Mouse (Mus musculus): Measurements from ENCODE around the gene Vhl.

Vhl gene

DNA sequence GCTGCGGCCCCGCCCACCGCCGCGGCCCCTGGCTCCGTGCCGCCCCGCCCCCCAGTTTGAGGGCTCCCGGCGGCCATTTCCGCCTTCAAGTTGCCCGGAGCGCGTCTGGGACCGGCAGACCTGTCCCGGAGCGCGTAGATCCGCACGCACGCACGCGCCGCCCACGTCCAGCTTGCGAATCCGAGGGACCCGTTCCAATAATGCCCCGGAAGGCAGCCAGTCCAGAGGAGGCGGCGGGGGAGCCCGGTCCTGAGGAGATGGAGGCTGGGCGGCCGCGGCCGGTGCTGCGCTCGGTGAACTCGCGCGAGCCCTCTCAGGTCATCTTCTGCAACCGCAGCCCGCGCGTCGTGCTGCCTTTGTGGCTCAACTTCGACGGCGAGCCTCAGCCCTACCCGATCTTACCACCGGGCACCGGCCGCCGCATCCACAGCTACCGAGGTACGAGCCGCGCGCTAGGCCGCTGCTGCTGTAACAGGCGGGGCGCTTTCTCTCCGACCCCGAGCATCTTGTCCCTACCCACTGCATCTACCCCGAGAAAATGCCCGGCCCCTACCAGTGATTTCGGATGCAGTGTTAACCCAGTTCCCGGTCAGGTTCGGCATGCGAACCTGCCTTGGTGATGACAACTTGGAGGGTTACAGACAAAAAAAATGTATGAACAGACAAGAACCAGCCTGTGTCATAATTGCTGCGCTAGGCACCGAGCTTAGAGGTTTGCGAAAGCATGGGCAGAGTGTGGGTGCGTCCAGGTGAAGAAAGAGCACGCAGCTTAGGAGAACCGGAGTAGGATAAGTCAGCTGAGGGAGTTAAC is at the start of gene Vhl:
TSS of gene Vhl (plus strand) at position 19 of the 811 bp plus-strand sequence.
- peak; percentile 89 to 94 for DNase-seq

DNA sequence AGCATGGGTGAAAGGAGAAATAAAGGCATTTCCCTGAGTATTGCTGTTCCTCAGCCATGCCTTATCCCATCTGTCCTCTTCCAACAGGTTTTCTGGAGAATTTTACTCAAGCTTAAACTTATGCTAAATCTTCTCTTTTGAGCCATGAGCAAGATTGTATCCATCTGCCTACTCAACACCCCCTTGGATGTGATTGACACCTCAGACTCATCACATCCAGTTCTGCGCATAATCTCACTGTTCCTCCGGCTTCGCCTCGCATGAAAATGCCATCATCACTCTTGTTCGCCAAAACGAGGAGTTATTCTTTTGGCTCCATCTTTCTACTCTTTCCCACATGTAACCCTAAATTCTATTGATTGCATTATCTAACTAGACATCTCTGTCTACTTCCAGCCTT is 47.7 kb upstream of the Vhl start:
- DNase-seq = no peak

DNA sequence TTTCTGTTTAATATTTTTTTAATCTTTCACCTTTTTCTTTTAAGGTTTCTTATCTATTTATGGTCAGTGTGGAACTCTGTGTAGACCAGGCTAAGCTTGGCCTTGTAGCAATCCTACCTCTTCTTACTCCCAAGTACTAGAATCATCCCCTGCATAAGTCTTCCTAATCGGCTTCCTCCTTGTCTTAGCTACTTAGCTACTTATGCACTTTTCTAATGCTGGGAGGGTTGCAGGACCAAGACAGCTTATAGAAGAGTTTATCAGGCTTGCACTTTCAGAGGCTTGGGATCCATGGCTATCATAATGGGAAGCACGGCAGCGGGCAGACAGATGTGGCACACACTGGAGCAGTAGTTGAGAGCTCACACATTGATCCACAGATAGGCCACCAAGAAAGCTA is 44.5 kb upstream of the Vhl start:
- no peak for DNase-seq

DNA sequence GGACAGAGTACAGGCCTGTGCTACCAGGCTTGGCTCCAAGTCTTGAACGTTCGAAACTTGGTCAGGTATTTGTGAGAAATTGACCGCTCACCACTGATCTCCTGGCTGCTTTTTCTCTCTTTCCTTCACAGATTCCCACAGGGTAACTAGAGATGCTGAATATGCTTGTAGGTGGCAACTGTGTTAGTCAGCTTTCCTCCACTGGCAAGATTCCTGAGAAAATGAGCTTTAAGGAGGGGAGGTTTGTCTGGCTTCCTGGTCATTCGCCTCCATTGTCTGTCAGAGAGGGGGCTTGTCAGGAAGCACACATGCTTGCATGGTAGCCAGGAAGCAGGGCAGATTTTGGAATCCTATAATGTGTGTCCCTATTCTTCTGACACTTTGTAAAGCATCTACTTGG is 40.7 kb upstream of the Vhl start:
- no peak for DNase-seq

DNA sequence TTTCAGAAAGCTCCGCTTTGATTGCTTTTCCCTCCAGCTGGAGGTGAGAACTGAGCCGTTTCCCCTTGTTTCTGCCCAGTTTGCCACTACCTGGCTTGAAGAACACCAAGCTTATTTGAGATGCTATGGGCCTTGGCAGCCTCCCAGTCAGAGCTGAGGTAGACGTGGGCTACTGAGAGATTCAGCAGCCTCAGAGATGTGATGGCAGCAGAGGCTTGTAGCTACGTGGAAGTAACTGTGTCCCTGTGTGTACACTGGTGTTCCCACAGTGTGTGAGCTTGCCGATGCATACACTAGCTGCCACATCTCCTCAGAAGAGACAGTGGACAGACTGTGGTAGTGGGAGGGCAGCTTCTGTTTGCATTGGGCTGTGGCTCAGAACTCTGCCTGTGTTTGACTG is 38.7 kb upstream of the Vhl start:
- DNase-seq = no peak

DNA sequence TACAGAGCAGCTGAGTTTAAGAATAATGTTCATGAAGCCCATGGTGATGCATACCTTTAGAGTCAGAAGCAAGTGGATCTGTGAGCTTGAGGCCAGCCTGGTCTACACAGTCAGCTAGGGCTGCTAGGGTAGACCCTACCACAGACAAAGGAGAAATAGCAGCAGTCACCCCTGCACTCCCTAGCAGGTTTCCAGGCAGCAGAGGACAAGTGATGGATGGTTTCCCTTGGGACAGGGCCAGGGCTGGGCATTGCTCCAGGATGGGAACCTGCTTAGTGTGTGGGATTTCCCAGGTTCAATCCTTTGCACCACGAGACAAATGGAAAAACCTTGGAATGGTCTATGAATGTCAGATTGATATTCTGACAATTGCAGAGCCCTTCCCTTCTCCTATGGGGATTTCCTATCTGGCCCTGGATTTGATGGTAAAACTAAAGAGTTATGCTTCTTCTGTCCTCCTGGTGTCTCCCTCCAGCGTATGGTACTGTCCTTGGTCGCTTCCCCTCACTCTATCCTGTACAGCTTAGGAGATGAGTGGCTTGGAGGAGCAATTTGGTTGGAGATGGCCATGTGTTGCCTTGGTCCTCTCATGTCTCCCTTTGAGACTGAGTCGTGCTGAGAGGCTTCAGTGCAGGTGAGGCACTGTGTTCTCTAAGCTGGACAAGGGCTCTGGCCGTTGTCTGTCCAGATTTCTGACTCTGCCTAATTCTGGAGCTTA is 37.1 kb upstream of the Vhl start:
- peak; percentile 49 to 60 for DNase-seq

DNA sequence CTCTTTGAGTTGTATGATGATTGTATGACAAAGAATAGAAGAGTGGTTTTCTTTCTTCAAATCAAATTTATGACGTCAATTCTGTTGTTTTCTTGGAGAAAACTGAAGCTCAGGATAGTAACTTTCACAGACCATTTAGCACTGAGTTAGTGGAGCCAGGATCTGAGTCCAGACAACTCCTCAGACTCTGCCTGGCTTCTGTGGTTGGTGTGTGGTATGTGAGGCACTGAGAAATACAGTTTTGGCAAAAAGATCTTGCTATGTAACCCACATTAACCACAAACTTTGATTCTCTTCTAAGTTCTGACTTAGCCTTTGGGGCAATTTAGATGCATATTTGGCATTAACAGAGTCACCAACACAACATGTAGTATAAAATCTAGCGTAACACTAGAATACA is 31.1 kb upstream of the Vhl start:
- no peak for DNase-seq

DNA sequence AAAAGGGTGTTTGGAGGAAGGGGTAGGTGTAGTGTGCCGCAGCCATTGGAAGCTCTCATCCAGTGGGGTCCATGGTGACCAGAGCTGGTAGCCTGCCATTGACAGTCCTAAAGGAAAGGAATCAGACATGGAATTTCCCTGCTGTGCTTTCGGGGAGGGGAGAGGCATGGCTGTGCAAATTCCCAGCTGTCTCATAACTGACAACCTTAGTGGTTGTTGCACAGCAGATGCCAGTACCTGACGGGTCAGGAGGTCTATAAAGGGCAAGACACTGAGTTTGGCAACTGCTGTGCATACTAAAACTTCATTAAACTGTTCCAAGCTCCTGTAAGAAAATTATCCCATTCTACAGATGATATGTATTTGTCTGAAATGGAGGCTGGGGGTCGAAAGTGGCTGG is 25.8 kb upstream of the Vhl start:
- no peak for DNase-seq

DNA sequence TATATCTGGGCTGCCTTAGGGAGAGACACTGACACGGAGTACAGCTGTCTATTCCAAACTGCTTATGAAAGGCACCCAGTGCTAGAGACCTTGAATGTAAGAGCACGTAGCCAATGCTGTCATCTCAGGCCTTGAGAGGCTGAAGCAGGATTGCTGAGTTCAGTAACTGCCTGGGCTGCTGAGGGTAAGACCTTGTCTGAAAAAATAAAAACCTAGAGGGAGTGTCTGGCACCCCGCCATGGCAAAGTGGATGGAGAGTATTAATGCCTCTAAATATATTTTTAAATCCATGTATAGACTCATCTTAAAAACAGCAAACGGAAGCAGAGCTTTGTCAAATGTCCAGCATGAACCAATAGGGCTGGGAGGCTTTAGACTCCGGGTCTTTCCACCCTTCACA is 23.9 kb upstream of the Vhl start:
- no peak for DNase-seq

DNA sequence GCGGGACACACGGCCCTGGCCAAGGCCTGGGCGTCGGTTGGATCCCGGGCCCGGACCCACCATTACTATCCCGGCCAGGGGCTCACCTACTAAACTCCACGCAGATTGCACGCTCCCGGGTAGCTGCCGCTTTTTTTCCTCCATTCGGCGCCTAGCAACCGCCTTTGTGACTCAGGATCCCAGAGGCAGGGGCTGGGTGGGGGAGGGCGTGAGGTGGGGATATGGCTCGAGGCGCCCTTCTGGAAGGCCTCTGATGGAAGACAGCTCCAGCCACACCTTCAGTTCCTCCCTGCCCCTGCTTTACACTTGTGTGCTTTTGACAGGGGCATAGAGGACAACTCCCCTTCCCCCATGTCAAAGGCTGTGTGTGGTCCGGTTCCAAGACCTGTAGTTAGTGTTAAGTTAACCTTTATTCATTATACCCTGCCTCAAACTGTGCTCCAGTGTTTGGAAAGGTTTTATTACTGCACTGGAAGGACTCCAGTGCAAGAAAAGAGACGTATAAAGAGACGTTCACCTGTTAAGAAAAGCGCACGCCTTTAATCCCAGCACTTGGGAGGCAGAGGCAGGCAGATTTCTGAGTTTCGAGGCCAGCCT is 23.1 kb upstream of the Vhl start, which contains the start of gene Fancd2os:
TSS of gene Fancd2os (minus strand) at position 173 of the 597 bp plus-strand sequence.
- DNase-seq = no peak

DNA sequence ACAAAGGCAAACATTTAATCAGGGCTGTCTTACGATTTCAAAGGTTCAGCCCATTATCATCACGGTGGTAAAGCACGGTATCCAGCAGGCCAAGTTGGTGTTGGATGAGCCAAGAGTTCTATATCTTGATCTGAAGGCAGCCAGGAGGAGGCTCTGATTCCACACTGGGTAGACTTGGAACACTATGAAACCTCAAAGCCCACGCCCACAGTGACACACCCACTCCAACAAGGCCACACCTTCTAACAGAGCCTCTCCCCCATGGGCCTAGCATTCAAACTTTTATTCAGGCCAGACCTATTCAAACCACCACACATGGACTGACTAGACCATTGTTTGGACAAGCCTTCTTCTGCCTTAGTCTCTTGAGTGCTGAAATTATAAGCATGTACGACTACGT is 20.9 kb upstream of the Vhl start:
- no peak for DNase-seq

DNA sequence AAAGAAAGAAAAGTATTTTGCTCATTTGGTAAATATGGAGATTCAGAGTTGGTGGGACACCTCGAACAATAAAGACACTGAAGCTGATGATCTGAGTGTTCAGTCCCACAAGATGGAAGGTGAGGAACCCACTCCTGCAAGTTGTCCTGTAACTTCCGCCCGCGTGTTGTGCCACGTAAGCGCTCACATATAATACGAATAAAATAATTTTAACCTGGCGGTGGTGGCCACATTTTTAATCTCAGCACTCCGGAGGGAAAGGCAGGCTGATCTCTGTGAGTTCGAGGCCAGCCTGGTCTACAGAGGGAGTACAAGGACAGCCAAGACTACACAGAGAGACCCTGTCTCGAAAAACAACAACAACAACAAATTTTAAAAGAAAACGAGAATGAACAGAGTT is 19.8 kb upstream of the Vhl start:
- DNase-seq = no peak

DNA sequence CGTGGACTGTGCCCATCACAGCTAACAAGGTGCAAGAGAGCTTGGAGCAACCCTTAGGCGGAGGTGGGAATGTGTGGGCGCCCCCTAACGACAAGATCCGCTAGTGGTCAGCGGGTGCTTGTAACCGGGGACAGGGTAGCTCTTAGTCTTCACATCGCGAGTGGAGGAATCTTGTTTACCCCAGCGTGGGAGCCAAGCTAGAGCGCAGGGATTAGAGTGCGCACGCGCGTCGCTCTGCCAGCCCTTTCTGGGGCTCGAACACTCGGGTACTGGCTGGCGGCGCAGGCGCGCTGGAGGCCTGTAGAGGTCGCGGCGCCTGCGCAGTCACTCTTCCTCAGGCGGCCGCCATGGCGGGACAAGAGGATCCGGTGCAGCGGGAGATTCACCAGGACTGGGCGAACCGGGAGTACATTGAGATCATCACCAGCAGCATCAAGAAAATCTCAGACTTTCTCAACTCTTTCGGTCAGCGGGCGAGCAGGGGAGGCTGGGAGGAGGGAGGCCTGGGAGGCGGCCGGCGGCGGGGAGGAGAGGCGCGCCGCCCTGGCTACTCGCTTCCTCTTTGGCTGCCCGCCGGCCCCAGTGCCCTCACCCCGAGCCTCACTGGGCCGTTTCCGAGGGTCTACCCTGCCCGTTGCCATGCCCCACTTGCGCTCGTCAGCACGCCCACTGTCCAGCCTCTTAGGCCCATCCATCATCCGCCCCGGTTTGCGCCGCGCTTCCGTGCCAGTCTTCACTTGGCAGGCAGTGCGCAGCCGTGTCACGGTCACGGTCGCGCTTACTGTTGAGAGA is 19.1 kb upstream of the Vhl start, which contains the start of gene Brk1:
TSS of gene Brk1 (plus strand) at position 341 of the 792 bp plus-strand sequence.
- DNase-seq = peak; percentile 89 to 91

DNA sequence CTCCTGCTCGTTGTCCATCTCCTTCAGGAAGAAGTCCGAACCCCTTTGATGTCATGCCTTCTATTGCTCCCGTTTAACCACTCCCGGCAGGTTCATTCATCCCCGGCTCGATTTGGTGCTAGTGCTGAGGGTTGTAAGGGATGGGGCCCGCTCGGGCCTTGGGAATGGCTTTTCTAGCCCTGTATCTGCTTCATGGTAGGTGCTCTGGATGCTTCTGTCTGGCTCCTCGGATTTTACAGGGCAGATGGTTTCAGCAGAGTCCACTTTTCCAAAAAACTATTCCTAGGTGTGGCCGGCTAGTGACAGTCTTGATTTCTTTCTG is 18.6 kb upstream of the Vhl start:
- no peak for DNase-seq

DNA sequence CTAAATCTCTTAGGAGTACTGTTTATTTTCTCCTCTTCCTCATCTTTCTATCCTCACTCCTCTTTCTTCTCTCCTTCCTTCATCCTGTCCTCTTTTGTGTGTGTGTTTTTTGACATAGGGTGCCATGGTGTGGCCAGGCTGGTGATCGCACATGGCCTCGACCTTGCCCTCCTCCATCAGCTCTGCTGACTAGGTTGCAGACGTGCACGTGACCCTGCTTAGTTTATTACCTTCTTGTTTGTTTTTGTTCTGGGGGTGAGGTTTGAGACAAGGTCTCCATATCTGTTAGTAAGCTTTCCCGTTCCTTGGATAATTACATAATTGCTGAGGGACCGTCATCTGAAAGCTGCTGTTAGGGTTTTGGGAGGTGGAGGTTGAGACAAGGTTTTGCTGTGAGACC is 14.9 kb upstream of the Vhl start:
- no peak for DNase-seq

DNA sequence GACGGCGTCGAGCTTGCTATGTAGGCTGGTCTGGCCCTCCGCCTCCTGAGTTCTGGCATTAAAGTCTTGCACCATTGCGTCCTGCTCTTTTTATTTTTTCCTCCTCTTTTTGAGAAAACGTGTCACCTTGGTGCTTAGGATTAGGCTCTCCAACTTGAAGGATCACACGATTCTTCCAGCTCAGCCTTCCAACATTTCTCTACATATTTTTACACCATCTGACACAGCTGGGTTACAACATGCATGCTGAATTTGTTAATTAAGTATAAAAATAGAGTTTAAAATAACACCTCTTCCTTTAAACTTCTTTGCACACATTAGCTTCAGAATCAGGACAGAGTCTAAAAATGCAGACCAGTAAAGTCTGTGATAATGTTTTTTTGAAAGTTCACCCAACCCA is 14.5 kb upstream of the Vhl start:
- no peak for DNase-seq

DNA sequence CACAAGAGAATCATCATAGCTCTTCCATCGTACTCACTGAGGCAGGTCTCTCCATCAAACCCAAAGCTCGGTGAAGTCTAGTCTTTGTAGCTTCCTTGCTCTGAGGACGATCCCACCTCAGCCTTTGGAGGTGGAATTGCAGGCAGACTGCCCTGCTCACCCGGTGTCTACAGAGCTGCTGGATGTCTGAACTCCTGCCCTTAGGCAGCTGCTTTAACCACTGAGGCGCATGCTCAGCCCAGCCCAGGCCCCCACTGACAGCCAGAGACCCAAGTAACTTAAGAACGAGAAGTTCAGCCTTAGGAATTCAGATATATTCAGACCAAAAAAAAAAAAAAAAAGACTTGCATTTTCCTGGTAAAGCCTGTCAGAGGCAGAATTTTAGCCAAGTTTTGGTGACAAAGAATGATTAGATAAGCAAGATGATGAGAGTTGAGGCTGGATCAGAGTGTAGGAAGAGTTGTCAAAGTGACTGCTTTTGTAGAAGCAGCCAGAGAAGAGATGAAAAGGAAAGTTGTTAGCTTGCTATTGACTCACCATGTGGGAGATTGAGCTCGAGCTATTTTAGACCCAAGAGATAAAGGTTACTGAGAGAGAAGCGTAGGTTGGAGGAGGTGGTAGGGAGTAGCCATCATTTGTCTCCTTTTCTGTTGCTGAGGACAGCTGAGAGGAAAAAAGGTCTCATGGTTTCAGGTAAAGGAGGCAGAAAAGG is 11.3 kb upstream of the Vhl start:
- no peak for DNase-seq

DNA sequence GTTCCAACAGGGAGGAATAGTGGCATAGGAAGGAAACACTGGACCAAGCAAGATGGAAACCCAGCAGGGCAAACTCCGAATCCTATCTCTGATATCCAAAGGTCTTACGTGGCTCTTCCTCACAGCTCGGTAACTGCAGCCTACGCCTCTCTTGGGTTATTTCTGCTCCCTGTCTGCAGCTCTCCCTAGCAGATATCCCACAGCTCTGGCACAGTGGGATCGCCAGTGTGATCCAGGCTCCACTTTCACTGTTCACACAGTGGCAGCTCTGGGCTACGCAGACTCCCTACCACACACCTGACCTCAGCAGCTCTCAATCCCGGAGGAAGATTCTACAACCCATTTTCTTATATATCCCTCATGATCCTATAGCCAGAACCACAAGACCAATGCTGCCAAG is 9.6 kb upstream of the Vhl start:
- no peak for DNase-seq

DNA sequence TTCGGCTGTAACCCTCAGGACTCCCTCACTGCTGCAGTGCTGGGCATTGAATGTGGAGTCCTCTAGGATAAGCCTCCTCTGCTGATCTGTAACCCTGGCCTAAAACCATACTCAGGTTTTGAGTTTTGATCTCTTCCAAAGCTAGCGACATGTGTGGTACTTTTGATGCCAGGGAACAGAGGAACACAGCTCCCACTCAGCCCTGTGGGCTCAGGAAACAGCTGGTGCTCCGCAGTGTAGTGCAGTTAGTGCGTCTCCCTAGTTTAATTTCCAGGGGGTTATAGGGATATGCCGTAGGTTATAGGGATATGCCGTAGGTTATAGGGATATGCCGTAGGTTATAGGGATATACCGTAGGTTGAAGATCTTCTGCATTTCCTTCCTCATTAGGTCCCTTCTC is 8.8 kb upstream of the Vhl start:
- DNase-seq = no peak

DNA sequence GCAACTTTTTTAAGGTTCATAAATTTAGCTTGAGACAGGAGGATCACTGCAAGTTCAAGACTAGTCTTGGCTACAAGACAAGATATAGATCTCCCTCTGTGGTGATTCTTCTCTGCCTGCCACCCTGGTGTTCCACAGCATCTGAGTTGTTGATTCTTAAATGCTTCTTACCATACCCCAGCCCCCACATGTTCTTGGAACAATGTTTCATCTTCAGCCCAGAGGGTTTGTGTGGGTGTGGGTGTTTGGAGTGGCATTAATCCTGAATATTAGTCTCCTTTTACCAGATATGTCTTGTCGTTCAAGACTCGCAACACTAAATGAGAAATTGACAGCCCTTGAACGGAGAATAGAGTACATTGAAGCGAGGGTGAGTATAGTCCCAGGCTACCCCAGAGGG is 8.3 kb upstream of the Vhl start:
- DNase-seq = no peak

DNA sequence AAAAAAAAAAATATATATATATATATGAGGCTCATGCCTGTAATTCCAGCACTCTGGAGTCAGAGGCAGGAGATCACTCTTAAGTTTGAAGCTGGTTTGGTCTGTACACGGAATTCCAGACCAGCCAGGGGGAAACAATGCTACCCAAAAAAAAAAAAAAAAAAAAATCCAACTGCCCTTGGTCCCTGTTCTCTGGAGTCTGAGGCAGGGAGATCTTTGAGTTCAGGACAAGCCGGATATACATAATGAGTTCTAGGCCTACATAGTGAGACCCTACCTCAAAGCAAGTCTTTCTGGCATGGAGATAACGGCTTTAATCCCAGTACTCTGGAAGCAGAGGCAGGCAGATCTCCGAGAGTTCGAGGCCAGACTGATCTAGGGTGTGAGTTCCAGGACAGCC is 373 bp upstream of the Vhl start:
- DNase-seq = no peak

DNA sequence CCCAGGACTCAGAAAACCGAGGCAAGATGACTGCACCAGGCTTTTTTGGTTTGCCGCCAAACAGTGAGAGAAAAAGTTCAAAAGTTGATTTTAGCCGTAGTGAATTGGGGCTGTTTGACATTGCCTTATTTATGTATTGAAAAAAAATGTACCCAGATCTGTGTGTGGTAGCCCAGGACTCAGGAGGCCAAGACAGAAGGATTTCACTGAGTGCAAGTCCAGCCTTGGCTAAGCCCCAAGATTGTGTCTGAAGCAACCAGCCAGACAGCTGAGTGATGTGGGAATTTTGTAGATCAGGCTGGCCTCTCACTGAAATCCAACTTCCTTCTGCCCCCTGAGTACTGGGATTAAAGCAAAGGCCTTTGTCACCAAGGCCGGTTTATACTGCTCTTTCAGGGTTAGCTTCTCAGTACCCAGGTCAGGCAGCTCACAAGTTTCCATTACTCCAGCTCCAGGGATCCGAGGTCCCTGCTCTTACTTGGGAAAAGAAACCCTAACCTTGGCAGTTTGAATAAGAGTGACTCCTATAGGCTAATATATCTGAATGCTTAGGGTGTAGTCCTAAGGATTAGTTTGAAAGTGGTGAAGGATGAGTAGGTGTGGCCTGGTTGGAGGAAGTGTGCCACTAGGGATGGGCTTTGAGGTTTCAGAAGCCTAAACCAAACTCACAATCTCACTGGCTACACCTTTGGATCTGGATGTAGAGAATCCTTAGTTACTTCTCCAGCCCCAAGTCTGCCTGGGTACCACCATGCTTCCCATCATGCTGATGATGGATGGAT is 1.4 kb downstream of the Vhl start:
- no peak for DNase-seq
